Mouse (Mus musculus) heart, embryonic 16.5 days (tissue): Measurements from ENCODE around the gene Pde4b. TPM values are rescaled to one million over a fixed set of nuclear protein-coding genes. Genes with fewer than 3 reads are reported as not detected.

Experiments used
- polyA plus RNA-seq: library from polyadenylated mRNA; unstranded; fragments of >200 nt; fragmentation: Nextera tagmentation; extraction: Ambion mirVana; gene quantifications from 2 replicates; pipeline ENCODE4 v1.2.1, GENCODE M21; 2015

Gene Pde4b
- polyA plus RNA-seq, 1 experiment from 2014 or later: 28.4 TPM

Other genes starting within 250 kb of the Pde4b start
- gene B020004J07Rik, start 243.5 kb upstream of the Pde4b start, polyA plus RNA-seq: not detected in 2 replicates
- not detected in 2 replicates for gene C130073F10Rik, start 193.8 kb upstream of the Pde4b start, polyA plus RNA-seq
- not detected in 2 replicates for gene Gm12800, start 178.4 kb upstream of the Pde4b start, polyA plus RNA-seq
- gene Gm12794, start 147.1 kb upstream of the Pde4b start, polyA plus RNA-seq: not detected in 2 replicates
- gene Gm12790, start 106.5 kb upstream of the Pde4b start, polyA plus RNA-seq: not detected in 2 replicates
- gene Gm12789, start 100.9 kb upstream of the Pde4b start, polyA plus RNA-seq: not detected in 2 replicates